Mouse (Mus musculus) intestine, embryonic 16.5 days (tissue): ENCODE measurements around the gene Scamp2. TPM values are rescaled to one million over a fixed set of nuclear protein-coding genes. Genes with fewer than 3 reads are reported as not detected.

ENCODE experiments used
- ATAC-seq: fragments of 200-750 bp; cut with Nextera tagmentation; 2 replicates; pipeline ENCODE4 v1.8.0; 2017; ENCODE audit warnings: moderate TSS enrichment, moderate library complexity
- H3K27ac ChIP-seq: fragments of 300-500 bp; sonication (generic); 2 replicates; pipeline ENCODE4 v1.5.1; 2014; ENCODE audit warnings: mild to moderate bottlenecking, low read length
- H3K27me3 ChIP-seq: fragments of 300-500 bp; sonication (generic); replicated peaks from 2 replicates; pipeline ENCODE4 v1.6.1; 2014; ENCODE audit warnings: low read length, control low read depth, mixed read lengths; ENCODE audit not compliant: control insufficient read depth, insufficient read depth
- H3K36me3 ChIP-seq: fragments of 300-500 bp; sonication (generic); 2 replicates; pipeline ENCODE4 v1.6.1; 2014; ENCODE audit warnings: low read length, control low read depth; ENCODE audit not compliant: control insufficient read depth, insufficient read depth
- H3K4me1 ChIP-seq: fragments of 300-500 bp; sonication (generic); 2 replicates; pipeline ENCODE4 v1.6.1; 2014; ENCODE audit warnings: low read length, control low read depth, mixed read lengths; ENCODE audit not compliant: control insufficient read depth, insufficient read depth
- H3K4me2 ChIP-seq: fragments of 300-500 bp; sonication (generic); 2 replicates; pipeline ENCODE4 v1.6.1; 2014; ENCODE audit warnings: low read depth, low read length, control low read depth
- H3K4me3 ChIP-seq: fragments of 300-500 bp; sonication (generic); 2 replicates; pipeline ENCODE4 v1.5.1; 2014; ENCODE audit warnings: mild to moderate bottlenecking, low read length
- H3K9ac ChIP-seq: fragments of 300-500 bp; sonication (generic); 2 replicates; pipeline ENCODE4 v1.6.1; 2014; ENCODE audit warnings: low read depth, low read length
- H3K9me3 ChIP-seq: fragments of 300-500 bp; sonication (generic); 2 replicates; pipeline ENCODE4 v1.6.1; 2016; ENCODE audit warnings: low read length, control low read depth; ENCODE audit not compliant: control insufficient read depth
- WGBS: fragments of 180-500 bp; shearing (Covaris S2); extraction: QIAGEN DNeasy Blood & Tissue Kit; methylation state at CpG from one replicate; pipeline ENCODE4 v1.1.7; 2014; 5-methylcytosine and 5-hydroxymethylcytosine counted together
- polyA plus RNA-seq: library from polyadenylated mRNA; unstranded; fragments of >200 nt; fragmentation: Nextera tagmentation; extraction: Ambion mirVana; gene quantifications from 2 replicates; pipeline ENCODE4 v1.2.1, GENCODE M21; 2015

Scamp2 gene
- polyA plus RNA-seq, 1 experiment from 2014 or later, result 97.2 TPM

DNA sequence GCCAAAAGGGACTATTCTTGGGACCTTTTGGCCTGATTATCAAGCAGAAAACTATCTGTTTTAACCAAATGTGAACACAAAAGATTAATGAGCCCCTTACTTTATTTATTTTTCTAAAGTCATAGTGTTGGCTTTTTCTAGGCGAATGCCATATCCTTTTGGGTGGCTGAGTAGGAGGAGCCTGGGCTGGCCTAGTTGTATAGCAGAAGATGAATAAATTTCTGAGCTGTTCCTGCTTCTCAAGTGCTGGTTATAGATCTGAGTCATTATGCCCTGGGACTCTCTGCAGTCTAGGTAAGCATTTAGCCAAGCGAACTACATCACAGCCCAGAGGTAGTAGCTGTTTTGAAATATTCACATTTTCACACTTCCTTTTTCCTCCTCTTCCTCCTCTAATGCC, 35.2 kb upstream of the Scamp2 start:
- WGBS, result 67% methylated on average over 2 of the region's 2 CpGs
- no peaks in the 10 kb centered on the region for H3K36me3 ChIP-seq
- H3K9me3 ChIP-seq, result no peaks in the 10 kb centered on the region
- ATAC-seq, result no peak
- peaks cover 32% of the 10 kb centered on the region for H3K4me1 ChIP-seq
- H3K4me2 ChIP-seq, result no peak overlapping the region
- no peak overlapping the region for H3K9ac ChIP-seq
- no peak overlapping the region for H3K4me3 ChIP-seq
- H3K27me3 ChIP-seq, result no peaks in the 10 kb centered on the region
- H3K27ac ChIP-seq, result no peak overlapping the region

DNA sequence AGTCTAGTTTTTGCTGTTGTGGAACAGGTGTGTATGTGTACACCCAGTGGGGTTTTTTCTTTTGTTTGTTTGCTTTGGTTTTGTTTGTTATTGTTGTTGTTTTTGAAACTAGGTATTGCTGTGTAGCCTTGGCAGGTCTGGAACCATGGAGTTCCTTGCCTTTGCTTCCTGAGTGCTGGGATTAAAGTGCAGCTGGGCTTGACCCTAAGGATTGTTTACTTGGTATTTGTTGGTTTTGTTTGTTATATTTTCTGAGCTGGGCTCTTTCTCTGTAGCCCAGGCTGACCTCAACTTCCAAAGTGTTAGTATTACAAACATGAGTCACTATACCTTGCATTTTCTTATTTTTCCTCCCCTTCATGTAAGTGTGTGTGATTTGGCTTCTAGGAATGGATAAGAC, 34.3 kb upstream of the Scamp2 start:
- ATAC-seq, result no peak

DNA sequence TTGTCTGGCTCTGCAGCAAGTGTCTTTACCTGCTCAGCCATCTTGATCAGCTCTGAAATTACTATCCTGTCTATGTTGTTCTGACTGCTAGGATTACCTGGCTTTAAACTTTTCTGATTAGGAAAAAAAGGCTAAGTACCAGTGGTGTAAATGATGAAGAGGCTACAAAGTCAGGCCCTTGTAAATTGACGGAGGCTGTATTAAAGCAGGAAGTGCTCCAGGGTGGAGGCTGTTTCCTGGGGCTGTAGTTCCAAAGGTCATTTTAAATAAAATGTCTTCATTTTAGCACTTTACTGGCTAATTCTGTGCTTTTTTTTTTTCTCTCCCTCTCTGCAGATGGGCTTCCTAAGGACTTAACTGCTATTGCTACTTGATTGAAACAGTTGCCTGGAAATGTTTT, 28.8 kb upstream of the Scamp2 start:
- Histone ChIP-seq H3K9me3 (no peaks in the 10 kb centered on the region), H3K27ac (peak overlapping the region; percentile 58; the same call in 1 of the 2 replicates), H3K27me3 (no peaks in the 10 kb centered on the region), H3K4me3 (no peak overlapping the region), H3K9ac (no peak overlapping the region), H3K36me3 (peaks cover 8% of the 10 kb centered on the region; the same call in 1 of the 2 replicates), H3K4me2 (no peak overlapping the region), H3K4me1 (peaks cover 14% of the 10 kb centered on the region)
- WGBS, result 51% methylated on average over 1 of the region's 1 CpGs
- peak; percentile 57; the same call in 1 of the 2 replicates for ATAC-seq

More for the DNA sequence above, 34.3 kb upstream of the Scamp2 start:
- no peak overlapping the region for H3K27ac ChIP-seq
- no peak overlapping the region for H3K9ac ChIP-seq
- H3K4me3 ChIP-seq, result no peak overlapping the region
- peaks cover 34% of the 10 kb centered on the region for H3K4me1 ChIP-seq
- no peaks in the 10 kb centered on the region for H3K36me3 ChIP-seq
- H3K27me3 ChIP-seq, result no peaks in the 10 kb centered on the region
- H3K9me3 ChIP-seq, result no peaks in the 10 kb centered on the region
- H3K4me2 ChIP-seq, result no peak overlapping the region

DNA sequence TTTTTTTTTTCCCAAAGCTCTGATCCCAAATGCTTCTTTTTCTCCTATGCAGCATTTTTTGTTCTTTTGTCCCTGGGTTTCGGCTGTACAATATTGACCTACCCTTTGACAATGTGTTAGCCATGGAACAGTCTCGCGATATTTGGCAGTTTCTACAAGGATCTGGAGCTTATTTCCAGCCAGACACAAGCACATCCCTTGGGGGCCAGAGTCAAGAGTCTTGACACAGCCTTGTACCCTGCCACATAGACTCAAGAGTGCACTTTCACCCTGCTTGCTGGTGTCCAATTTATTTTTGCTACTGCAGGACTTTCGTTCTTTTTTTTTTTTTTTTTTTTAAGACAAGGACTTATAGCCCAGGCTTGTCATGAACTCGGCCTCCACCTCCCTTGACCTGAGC, 24.4 kb upstream of the Scamp2 start:
- no peaks in the 10 kb centered on the region for H3K27me3 ChIP-seq
- no peak overlapping the region for H3K4me2 ChIP-seq
- ATAC-seq, result no peak
- H3K36me3 ChIP-seq, result peaks cover 14% of the 10 kb centered on the region
- peaks cover 24% of the 10 kb centered on the region for H3K4me1 ChIP-seq
- H3K9me3 ChIP-seq, result no peaks in the 10 kb centered on the region
- no peak overlapping the region for H3K4me3 ChIP-seq
- H3K27ac ChIP-seq, result no peak overlapping the region
- H3K9ac ChIP-seq, result no peak overlapping the region
- 90% methylated on average over 5 of the region's 5 CpGs for WGBS

DNA sequence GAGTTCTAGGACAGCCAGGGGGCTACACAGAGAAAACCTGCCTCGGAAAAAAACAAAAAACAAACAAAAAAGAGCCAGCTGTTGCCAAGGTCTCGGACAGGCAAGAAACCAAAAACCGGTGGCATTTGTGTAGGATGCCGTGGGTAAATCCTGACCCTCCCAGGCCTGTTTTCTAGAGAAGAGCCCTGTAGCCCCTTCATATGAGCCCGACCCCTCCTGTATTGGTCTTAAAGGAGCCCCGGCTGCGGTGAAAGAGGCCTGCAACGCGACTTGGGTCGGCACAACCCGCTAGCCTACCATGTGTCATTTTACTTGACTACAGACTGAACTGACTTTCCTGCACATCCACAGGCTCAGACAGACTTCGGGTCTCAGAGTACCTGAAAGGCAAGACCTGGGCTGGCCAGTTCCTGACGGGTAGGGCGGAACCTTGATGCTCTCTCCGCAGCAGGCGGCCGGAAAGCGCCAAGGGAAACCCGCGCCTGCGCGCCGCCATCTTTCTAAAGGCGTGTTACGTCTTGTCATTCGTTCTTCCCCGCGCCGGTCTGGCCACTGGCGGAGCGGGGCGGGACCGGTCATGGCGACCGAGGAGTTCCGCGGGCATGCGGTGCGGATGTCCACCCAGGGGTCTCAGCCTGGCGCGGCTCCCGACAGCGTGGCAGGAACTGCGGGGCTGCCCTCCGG, 23.6 kb upstream of the Scamp2 start, which contains the start of gene Fam219b:
TSS of gene Fam219b (plus strand) at position 485 of the 684 bp plus-strand sequence.
- peak within 1 kb of the TSS; percentile 66 for H3K4me2 ChIP-seq
- H3K36me3 ChIP-seq, result peaks cover 14% of the 10 kb centered on the region
- peaks cover 19% of the 10 kb centered on the region for H3K4me1 ChIP-seq
- H3K27ac ChIP-seq, result peak within 1 kb of the TSS; percentile 84
- 2% methylated on average over 45 of the region's 45 CpGs for WGBS
- no peaks in the 10 kb centered on the region for H3K9me3 ChIP-seq
- H3K27me3 ChIP-seq, result no peaks in the 10 kb centered on the region
- peak; percentile 92 for ATAC-seq
- H3K4me3 ChIP-seq, result peak within 1 kb of the TSS; percentile 91
- H3K9ac ChIP-seq, result peak within 1 kb of the TSS; percentile 95

DNA sequence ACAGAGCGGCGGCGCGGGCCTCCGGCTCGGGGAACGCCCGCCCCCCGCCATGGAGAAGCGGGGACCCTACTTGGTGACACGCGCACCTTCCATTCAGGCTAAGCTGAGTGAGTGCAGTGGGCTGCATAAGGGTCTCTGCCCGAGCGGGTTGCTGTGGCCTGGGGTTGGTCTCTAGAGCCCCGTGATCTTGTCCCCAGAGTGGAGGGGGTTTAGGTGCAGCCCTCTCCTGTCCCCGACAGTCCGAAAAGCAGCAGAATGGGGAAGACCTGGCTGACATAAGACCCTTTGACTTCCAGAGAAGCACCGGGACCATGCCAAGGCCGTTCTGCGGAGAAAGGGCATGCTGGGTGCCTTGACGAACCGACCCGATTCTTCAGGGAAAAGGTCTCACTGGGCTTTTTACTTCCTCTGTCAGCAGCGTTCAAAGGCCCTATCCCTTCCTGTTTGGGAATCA, 23.0 kb upstream of the Scamp2 start:
- H3K4me2 ChIP-seq, result peak overlapping the region; percentile 66
- peak overlapping the region; percentile 84 for H3K27ac ChIP-seq
- H3K36me3 ChIP-seq, result peaks cover 10% of the 10 kb centered on the region
- H3K4me1 ChIP-seq, result peaks cover 17% of the 10 kb centered on the region
- H3K27me3 ChIP-seq, result no peaks in the 10 kb centered on the region
- peak overlapping the region; percentile 95 for H3K9ac ChIP-seq
- ATAC-seq, result peak; percentile 68; the same call in 1 of the 2 replicates
- no peaks in the 10 kb centered on the region for H3K9me3 ChIP-seq
- peak overlapping the region; percentile 91 for H3K4me3 ChIP-seq
- under 1% methylated on average over 23 of the region's 24 CpGs for WGBS

DNA sequence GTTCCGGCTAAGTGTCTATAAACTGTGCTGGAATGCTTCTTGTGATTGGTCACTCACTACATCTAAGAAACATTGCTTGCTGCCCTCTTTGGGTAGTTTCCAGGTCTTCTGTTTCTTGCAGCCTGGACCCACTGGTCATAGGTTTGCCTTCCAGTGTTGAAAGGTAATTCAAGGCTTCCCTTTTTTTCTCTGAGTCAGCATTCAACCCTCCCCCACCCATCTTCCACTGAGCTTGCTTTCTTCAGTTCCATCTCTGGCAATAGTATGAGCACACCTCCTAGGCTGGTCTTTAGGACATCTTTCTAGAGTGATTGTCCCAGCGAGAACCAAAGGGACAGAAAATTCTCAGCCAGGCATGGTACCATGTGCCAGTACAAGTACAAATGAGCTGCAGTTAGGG, 21.2 kb upstream of the Scamp2 start:
- H3K9ac ChIP-seq, result no peak overlapping the region
- no peak for ATAC-seq
- no peak overlapping the region for H3K27ac ChIP-seq
- peaks cover 17% of the 10 kb centered on the region for H3K4me1 ChIP-seq
- no peaks in the 10 kb centered on the region for H3K9me3 ChIP-seq
- H3K27me3 ChIP-seq, result no peaks in the 10 kb centered on the region
- no peak overlapping the region for H3K4me3 ChIP-seq
- WGBS, result 74% methylated on average over 2 of the region's 2 CpGs
- peaks cover 16% of the 10 kb centered on the region; the same call in 1 of the 2 replicates for H3K36me3 ChIP-seq
- H3K4me2 ChIP-seq, result no peak overlapping the region

DNA sequence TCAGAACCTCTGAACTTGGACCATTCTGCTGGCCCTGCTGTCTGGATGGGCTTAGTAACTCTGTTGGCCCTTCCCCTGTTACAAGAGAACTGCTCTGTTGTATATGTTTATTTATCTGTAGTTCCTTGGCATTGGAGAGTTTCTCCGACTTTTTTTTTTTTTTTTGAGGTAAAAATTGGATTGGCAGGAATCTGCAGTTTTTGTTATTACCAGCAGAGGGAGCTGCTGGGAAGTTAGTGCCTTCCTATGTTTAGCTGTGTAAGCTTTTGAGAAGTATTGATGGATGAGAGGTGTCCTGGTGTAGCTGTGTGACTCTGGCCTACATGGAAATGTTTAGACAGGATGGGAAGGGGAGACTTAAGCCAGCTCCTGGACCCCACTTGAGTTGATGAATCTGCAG, 19.4 kb upstream of the Scamp2 start:
- Histone ChIP-seq H3K27ac (no peak overlapping the region), H3K27me3 (no peaks in the 10 kb centered on the region), H3K9ac (no peak overlapping the region), H3K9me3 (no peaks in the 10 kb centered on the region), H3K4me2 (no peak overlapping the region), H3K36me3 (peaks cover 25% of the 10 kb centered on the region), H3K4me3 (no peak overlapping the region), H3K4me1 (peaks cover 17% of the 10 kb centered on the region)
- ATAC-seq, result no peak
- 3% methylated on average over 1 of the region's 1 CpGs for WGBS

DNA sequence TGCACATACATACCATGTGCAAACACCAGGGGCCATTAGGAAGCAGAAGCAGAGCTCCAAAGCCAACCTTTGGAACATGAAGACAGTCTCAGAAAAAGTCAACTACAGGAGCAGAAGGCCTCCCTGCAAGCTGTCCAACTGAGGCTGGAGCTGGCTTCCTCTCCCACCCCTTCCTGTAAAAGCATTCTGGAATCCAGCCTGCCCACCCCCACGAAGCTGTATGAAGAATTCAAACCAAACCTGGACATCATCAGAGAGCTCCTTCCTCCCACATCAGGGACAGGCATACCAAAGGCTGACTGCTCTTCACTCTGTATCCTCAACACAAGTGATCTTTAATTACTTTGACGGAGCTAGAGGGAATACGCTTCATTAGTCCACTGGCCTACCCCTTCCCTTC, 16.8 kb upstream of the Scamp2 start:
- peaks cover 25% of the 10 kb centered on the region for H3K36me3 ChIP-seq
- ATAC-seq, result no peak
- no peaks in the 10 kb centered on the region for H3K9me3 ChIP-seq

More for the DNA sequence above, 16.8 kb upstream of the Scamp2 start:
- Histone ChIP-seq H3K4me2 (no peak overlapping the region), H3K9ac (no peak overlapping the region), H3K4me3 (no peak overlapping the region), H3K27ac (no peak overlapping the region), H3K4me1 (peaks cover 13% of the 10 kb centered on the region; the same call in 1 of the 2 replicates), H3K27me3 (no peaks in the 10 kb centered on the region)
- WGBS, result 84% methylated on average over 3 of the region's 3 CpGs
